Mouse (Mus musculus) limb, embryonic 12.5 days (tissue): Measurements from ENCODE around the gene Rmnd5b. TPM values are rescaled to one million over a fixed set of nuclear protein-coding genes. Genes with fewer than 3 reads are reported as not detected.
"Not testable (repeated sequence)": the region's sequence is repeated elsewhere in the genome, so short reads cannot be mapped to it uniquely, and the experiment has no call there.

ENCODE experiments used
- ATAC-seq: fragments of 200-750 bp; cut with Nextera tagmentation; 2 replicates; pipeline ENCODE4 v1.8.0; 2017; ENCODE audit warnings: low read depth, moderate TSS enrichment; ENCODE audit not compliant: insufficient number of reproducible peaks, insufficient read depth, low FRiP score, low TSS enrichment
- H3K27ac ChIP-seq: fragments of 300-500 bp; sonication (generic); 2 replicates; pipeline ENCODE4 v1.5.1; 2016; ENCODE audit warnings: mild to moderate bottlenecking, moderate library complexity
- H3K27me3 ChIP-seq: fragments of 300-500 bp; sonication (generic); 2 replicates; pipeline ENCODE4 v1.6.1; 2016; ENCODE audit warnings: mild to moderate bottlenecking, moderate library complexity
- H3K36me3 ChIP-seq: fragments of 300-500 bp; sonication (generic); 2 replicates; pipeline ENCODE4 v1.6.1; 2016; ENCODE audit warnings: mild to moderate bottlenecking, moderate library complexity
- H3K4me1 ChIP-seq: fragments of 300-500 bp; sonication (generic); replicated peaks from 2 replicates; pipeline ENCODE4 v1.6.1; 2016
- H3K4me2 ChIP-seq: fragments of 300-500 bp; sonication (generic); 2 replicates; pipeline ENCODE4 v1.6.1; 2016; ENCODE audit warnings: mild to moderate bottlenecking, moderate library complexity
- H3K4me3 ChIP-seq: fragments of 300-500 bp; sonication (generic); replicated peaks from 2 replicates; pipeline ENCODE4 v1.5.1; 2016; ENCODE audit warnings: mild to moderate bottlenecking
- H3K9ac ChIP-seq: fragments of 300-500 bp; sonication (generic); replicated peaks from 2 replicates; pipeline ENCODE4 v1.6.1; 2016; ENCODE audit warnings: mild to moderate bottlenecking, moderate library complexity
- H3K9me3 ChIP-seq: fragments of 300-500 bp; sonication (generic); 2 replicates; pipeline ENCODE4 v1.6.1; 2016; ENCODE audit warnings: mild to moderate bottlenecking, moderate library complexity
- WGBS: fragments of 180-500 bp; shearing (Covaris S2); methylation state at CpG from one replicate; pipeline ENCODE4 v1.1.7; 2016; 5-methylcytosine and 5-hydroxymethylcytosine counted together
- polyA plus RNA-seq: library from polyadenylated mRNA; unstranded; fragments of >200 nt; fragmentation: Nextera tagmentation; extraction: Ambion mirVana; gene quantifications from 2 replicates; pipeline ENCODE4 v1.2.1, GENCODE M21; 2016

The Rmnd5b gene
- polyA plus RNA-seq, 1 experiment from 2014 or later, result 41.5 TPM

- peaks cover 55% of the 10 kb centered on the region for H3K36me3 ChIP-seq
- H3K27ac ChIP-seq, result no peak overlapping the region
- H3K27me3 ChIP-seq, result no peaks in the 10 kb centered on the region
- no peak overlapping the region for H3K4me3 ChIP-seq
- peaks cover 15% of the 10 kb centered on the region for H3K4me1 ChIP-seq
- H3K4me2 ChIP-seq, result no peak overlapping the region
- 94% methylated on average over 2 of the region's 2 CpGs for WGBS
- H3K9me3 ChIP-seq, result no peaks in the 10 kb centered on the region
- ATAC-seq, result no peak
- no peak overlapping the region for H3K9ac ChIP-seq
Observed at GRCm38 (mm10) chr11:51621776-51622175, 13.9 kb downstream of the Rmnd5b start.

DNA sequence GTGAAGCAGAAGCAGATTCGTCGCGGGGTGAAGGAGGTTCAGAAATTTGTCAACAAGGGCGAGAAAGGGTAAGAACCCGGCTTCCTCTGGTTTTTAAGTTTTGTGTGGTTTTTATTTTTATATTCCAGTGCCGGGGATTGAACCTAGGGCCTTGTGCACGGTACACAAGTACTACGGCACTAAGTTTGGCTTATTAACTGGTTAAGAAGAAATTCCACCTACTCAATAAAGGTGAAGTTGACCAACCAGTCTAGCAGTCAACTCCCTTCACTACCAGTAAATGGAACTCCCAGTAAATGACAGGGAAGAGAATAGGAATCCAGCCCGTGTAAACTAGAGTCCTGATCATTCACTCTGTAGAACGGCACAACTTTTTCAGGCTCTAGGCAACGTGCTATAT lies 15.6 kb downstream of the Rmnd5b start:
- ATAC-seq, result no peak
- no peaks in the 10 kb centered on the region for H3K9me3 ChIP-seq
- peaks cover 38% of the 10 kb centered on the region for H3K36me3 ChIP-seq
- H3K4me2 ChIP-seq, result peak overlapping the region; percentile 78
- H3K27ac ChIP-seq, result peak overlapping the region; percentile 56; the same call in 1 of the 2 replicates
- peaks cover 23% of the 10 kb centered on the region for H3K4me1 ChIP-seq
- peak overlapping the region; percentile 87 for H3K4me3 ChIP-seq
- H3K27me3 ChIP-seq, result no peaks in the 10 kb centered on the region
- 2% methylated on average over 11 of the region's 11 CpGs for WGBS
- H3K9ac ChIP-seq, result peak overlapping the region; percentile 75

GRCm38 (mm10) chr11:51619409-51620060 lies 16.2 kb downstream of the Rmnd5b start, which contains the start of gene Nhp2:
Gene Nhp2, plus strand, starts transcription at chr11:51619735.
- peak; percentile 91 for ATAC-seq
- Histone ChIP-seq H3K36me3 (peaks cover 32% of the 10 kb centered on the region), H3K9me3 (no peaks in the 10 kb centered on the region), H3K4me2 (peak within 1 kb of the TSS; percentile 78), H3K9ac (peak within 1 kb of the TSS; percentile 75), H3K4me3 (peak within 1 kb of the TSS; percentile 87), H3K27me3 (no peaks in the 10 kb centered on the region), H3K4me1 (peaks cover 26% of the 10 kb centered on the region), H3K27ac (peak within 1 kb of the TSS; percentile 56; the same call in 1 of the 2 replicates)
- WGBS, result under 1% methylated on average over 51 of the region's 51 CpGs

DNA sequence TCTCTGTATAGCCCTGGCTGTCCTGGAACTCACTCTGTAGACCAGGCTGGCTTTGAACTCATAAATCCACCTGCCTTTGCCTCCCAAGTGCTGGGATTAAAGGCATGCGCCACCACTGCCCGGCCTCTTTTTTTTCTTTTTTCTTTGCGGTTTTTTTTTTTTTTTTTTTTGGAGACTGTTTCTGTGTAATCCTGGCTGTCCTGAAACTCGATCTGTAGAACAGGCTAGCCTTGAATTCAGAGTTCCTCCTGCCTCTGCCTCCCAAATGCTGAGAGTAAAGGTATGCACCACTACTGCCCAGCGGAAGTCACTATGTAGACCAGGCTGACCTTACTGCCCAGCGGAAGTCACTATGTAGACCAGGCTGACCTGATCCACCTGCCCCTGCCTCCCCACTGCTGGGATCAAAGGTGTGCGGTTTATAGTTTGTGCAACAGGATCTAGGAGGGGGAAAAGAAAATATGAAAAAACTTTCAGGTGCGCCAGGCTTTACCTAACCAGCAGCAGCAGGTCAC lies 16.7 kb downstream of the Rmnd5b start:
- peaks cover 26% of the 10 kb centered on the region for H3K4me1 ChIP-seq
- no peak overlapping the region for H3K9ac ChIP-seq
- peak overlapping the region; percentile 78 for H3K4me2 ChIP-seq
- H3K27ac ChIP-seq, result no peak overlapping the region
- peak overlapping the region; percentile 87 for H3K4me3 ChIP-seq
- peak; percentile 60 for ATAC-seq
- WGBS, result 54% methylated on average over 8 of the region's 8 CpGs
- no peaks in the 10 kb centered on the region for H3K9me3 ChIP-seq
- no peaks in the 10 kb centered on the region for H3K27me3 ChIP-seq
- peaks cover 26% of the 10 kb centered on the region for H3K36me3 ChIP-seq

GRCm38 (mm10) chr11:51617693-51618092 lies 18.0 kb downstream of the Rmnd5b start:
- H3K27me3 ChIP-seq, result no peaks in the 10 kb centered on the region
- no peak overlapping the region for H3K4me3 ChIP-seq
- no peak overlapping the region for H3K27ac ChIP-seq
- no peaks in the 10 kb centered on the region for H3K9me3 ChIP-seq
- ATAC-seq, result no peak; the same call in 1 of the 2 replicates
- H3K36me3 ChIP-seq, result peaks cover 14% of the 10 kb centered on the region
- no peak overlapping the region for H3K4me2 ChIP-seq
- peaks cover 26% of the 10 kb centered on the region for H3K4me1 ChIP-seq
- H3K9ac ChIP-seq, result no peak overlapping the region
- WGBS, result 5% methylated on average over 4 of the region's 4 CpGs

- Histone ChIP-seq H3K4me1 (peaks cover 23% of the 10 kb centered on the region), H3K4me3 (peak overlapping the region; percentile 37; the same call in 1 of the 2 replicates), H3K4me2 (peak overlapping the region; percentile 69), H3K27ac (peak overlapping the region; percentile 80; the same call in 1 of the 2 replicates), H3K9ac (peak overlapping the region; percentile 57; the same call in 1 of the 2 replicates)
- not testable (repeated sequence) for H3K36me3 ChIP-seq, ATAC-seq, H3K9me3 ChIP-seq, H3K27me3 ChIP-seq
- WGBS, result 95% methylated on average over 7 of the region's 7 CpGs
Observed at GRCm38 (mm10) chr11:51616113-51616512, 19.6 kb downstream of the Rmnd5b start.

GRCm38 (mm10) chr11:51615601-51616000 lies 20.1 kb downstream of the Rmnd5b start:
- no peaks in the 10 kb centered on the region for H3K9me3 ChIP-seq
- ATAC-seq, result no peak; the same call in 1 of the 2 replicates
- peak overlapping the region; percentile 80 for H3K27ac ChIP-seq
- WGBS, result 3% methylated on average over 14 of the region's 14 CpGs
- peak overlapping the region; percentile 37 for H3K4me3 ChIP-seq
- peak overlapping the region; percentile 57 for H3K9ac ChIP-seq
- H3K4me1 ChIP-seq, result peaks cover 18% of the 10 kb centered on the region
- peak overlapping the region; percentile 69 for H3K4me2 ChIP-seq
- H3K36me3 ChIP-seq, result no peaks in the 10 kb centered on the region
- H3K27me3 ChIP-seq, result no peaks in the 10 kb centered on the region

DNA sequence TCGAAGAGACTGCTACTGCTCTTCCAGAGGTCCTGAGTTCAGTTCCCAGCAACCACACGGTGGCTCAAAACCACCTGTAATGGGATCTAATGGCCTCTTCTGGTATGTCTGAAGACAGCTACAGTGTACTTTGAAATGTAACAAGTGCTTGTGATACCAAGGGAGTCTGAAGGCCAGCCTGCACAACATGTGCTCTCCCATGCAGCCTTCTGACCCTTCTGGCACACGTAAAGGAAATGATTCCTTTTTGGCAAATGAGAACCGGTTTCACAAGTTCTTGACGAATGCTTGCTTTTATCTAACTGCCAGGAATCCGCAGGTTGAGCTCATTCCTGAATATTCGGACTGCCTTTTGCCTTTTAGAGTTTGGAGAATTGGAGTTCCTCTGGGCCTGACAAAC lies 20.6 kb downstream of the Rmnd5b start:
- H3K27ac ChIP-seq, result peak overlapping the region; percentile 80

DNA sequence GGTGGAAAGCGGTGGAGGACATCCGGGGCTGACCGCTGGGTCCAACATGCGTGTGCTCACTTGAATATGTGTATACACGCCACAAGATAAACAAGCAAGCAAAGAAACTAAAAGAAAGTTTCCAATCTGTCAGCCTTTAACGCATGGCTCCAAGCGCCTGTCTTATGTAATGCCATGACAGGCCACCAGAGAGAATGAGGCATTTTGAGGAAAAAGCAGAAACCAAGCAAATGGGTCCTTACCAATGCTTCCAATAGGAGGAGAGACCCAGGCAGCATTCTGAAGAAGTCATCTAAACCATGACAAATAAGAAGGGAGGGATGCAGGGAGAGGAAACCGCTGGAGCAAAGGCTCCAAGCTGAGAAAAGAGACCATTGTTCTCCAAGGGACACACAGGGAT lies 21.4 kb downstream of the Rmnd5b start:
- H3K9me3 ChIP-seq, result no peaks in the 10 kb centered on the region
- H3K9ac ChIP-seq, result no peak overlapping the region
- no peak overlapping the region for H3K27ac ChIP-seq
- H3K4me1 ChIP-seq, result peaks cover 11% of the 10 kb centered on the region
- no peak overlapping the region for H3K4me2 ChIP-seq
- no peak for ATAC-seq
- WGBS, result 84% methylated on average over 8 of the region's 8 CpGs
- H3K36me3 ChIP-seq, result no peaks in the 10 kb centered on the region
- H3K4me3 ChIP-seq, result no peak overlapping the region
- no peaks in the 10 kb centered on the region for H3K27me3 ChIP-seq

More for the DNA sequence above, 20.6 kb downstream of the Rmnd5b start:
- Histone ChIP-seq H3K36me3 (no peaks in the 10 kb centered on the region), H3K27me3 (no peaks in the 10 kb centered on the region), H3K9ac (peak overlapping the region; percentile 57), H3K9me3 (no peaks in the 10 kb centered on the region), H3K4me3 (peak overlapping the region; percentile 37), H3K4me1 (peaks cover 13% of the 10 kb centered on the region), H3K4me2 (peak overlapping the region; percentile 69)
- WGBS, result 43% methylated on average over 7 of the region's 7 CpGs
- no peak for ATAC-seq

GRCm38 (mm10) chr11:51609940-51610339 lies 25.8 kb downstream of the Rmnd5b start:
- H3K4me1 ChIP-seq, result peaks cover 13% of the 10 kb centered on the region
- WGBS, result 86% methylated on average over 5 of the region's 5 CpGs
- H3K27ac ChIP-seq, H3K36me3 ChIP-seq, H3K4me3 ChIP-seq, ATAC-seq, H3K27me3 ChIP-seq, H3K9me3 ChIP-seq, H3K9ac ChIP-seq, H3K4me2 ChIP-seq: not testable (repeated sequence)

DNA sequence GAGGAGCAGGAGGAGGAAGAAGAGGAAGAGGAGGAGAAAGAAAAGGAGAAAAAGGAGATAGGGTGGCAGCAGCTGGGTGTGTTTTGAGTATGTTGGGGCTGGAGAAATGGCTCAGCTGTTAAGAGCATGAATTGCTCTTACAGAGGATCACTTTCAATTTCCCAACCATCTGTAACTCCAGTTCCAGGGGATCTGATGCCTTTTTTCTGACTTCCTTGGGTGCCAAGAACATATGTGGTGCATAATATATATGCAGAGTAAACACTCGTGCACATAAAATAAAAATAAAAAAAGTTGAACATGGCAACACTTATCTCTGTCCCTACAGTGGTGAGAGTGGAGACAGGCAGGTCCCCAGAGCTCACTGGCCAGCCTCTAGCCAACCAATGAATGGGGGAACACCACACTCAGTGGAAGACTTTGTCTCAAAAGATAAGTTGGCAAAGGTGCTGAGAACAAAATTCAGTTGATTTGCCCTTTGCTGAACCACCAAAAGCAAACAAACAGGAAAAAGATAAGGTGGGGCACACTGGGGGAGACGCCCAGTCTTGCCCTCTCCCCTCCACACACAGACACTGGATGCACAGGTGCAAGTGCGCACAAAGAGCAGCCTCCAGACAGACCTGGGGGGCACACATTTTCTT lies 26.3 kb downstream of the Rmnd5b start:
- H3K36me3 ChIP-seq, result peaks cover 12% of the 10 kb centered on the region
- no peak overlapping the region for H3K27ac ChIP-seq
- no peak overlapping the region for H3K9ac ChIP-seq
- no peak overlapping the region for H3K4me3 ChIP-seq
- H3K4me2 ChIP-seq, result no peak overlapping the region
- 90% methylated on average over 3 of the region's 3 CpGs for WGBS
- no peak for ATAC-seq
- no peaks in the 10 kb centered on the region for H3K9me3 ChIP-seq
- no peaks in the 10 kb centered on the region for H3K27me3 ChIP-seq
- H3K4me1 ChIP-seq, result peaks cover 17% of the 10 kb centered on the region
